In the genomic region with DNA sequence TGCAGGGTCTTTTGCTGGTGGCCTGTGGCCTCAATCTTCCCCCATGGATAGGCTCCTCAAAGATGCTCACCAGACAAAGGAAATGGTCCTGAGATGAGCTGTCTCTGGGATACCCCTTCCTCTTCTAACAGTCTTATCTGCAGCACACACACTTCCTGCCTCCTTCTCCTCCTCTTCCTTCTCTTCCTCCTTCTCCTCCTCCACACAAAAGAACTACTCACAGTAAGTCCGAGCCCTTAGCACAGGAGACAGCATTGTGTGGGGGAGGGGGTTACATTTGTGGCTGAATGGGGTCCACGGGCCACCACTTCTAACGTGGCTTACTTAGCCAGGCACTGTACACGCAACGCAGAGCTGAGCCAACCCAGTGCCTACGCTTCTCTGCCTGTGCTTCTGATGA, we compare ENCODE assay signal across 13 mouse cellular contexts. TPM values are rescaled to one million over a fixed set of nuclear protein-coding genes. Genes with fewer than 3 reads are reported as not detected.
DNase-seq lines count a peak whose midpoint lies in the region; ATAC-seq and TF ChIP-seq lines count a peak whose summit lies in the region.
"Had no signal": no experiment of that assay in that cellular context is flagged by ENCODE, and none has a peak within 500 bp of the region (broad histone marks: within the 10 kb centered on the region; RNA-seq: fewer than 3 reads in every experiment).

No protein-coding gene starts in this region.

- H3K36me3 ChIP-seq in forebrain, embryonic 10.5 days (replicated peaks): peaks cover 59% of the 10 kb centered on the region
- H3K36me3 ChIP-seq in forebrain, embryonic 11.5 days (ENCODE audit: control insufficient read depth, insufficient read depth, low read length): peaks cover 4% of the 10 kb centered on the region; the same call in 1 of the 2 replicates
- H3K36me3 ChIP-seq in forebrain, embryonic 14.5 days (ENCODE audit: control insufficient read depth, insufficient read depth, low read length): peaks cover 52% of the 10 kb centered on the region
- no peaks in the 10 kb centered on the region for H3K36me3 ChIP-seq in liver, embryonic 16.5 days (ENCODE audit: control insufficient read depth, insufficient read depth)
- H3K36me3 ChIP-seq in stomach, postnatal 0 days (ENCODE audit: control insufficient read depth, insufficient read depth, low read length): peaks cover 3% of the 10 kb centered on the region

- TF ChIP-seq CTCF in stomach, postnatal 0 days (IDR thresholded peaks at IDR 0.05; ENCODE audit: low read depth): no peak

- no peaks in the 10 kb centered on the region for H3K27me3 ChIP-seq in forebrain, embryonic 10.5 days (ENCODE audit: poor library complexity, severe bottlenecking)
- H3K27me3 ChIP-seq in forebrain, embryonic 11.5 days (ENCODE audit: control insufficient read depth, insufficient read depth, low read length): no peaks in the 10 kb centered on the region
- no peaks in the 10 kb centered on the region for H3K27me3 ChIP-seq in forebrain, embryonic 14.5 days (replicated peaks; ENCODE audit: control insufficient read depth, insufficient read depth, low read length)
- no peaks in the 10 kb centered on the region for H3K27me3 ChIP-seq in liver, embryonic 16.5 days (ENCODE audit: control insufficient read depth, insufficient read depth, low read depth, low read length)
- no peaks in the 10 kb centered on the region for H3K27me3 ChIP-seq in stomach, postnatal 0 days (ENCODE audit: control insufficient read depth, insufficient read depth, low read length)

- peaks cover 40% of the 10 kb centered on the region for H3K4me1 ChIP-seq in forebrain, embryonic 10.5 days
- peaks cover 16% of the 10 kb centered on the region; the same call in 1 of the 2 replicates for H3K4me1 ChIP-seq in forebrain, embryonic 11.5 days (replicated peaks; ENCODE audit: control insufficient read depth, insufficient read depth, low read length)
- H3K4me1 ChIP-seq in forebrain, embryonic 14.5 days (ENCODE audit: control insufficient read depth, insufficient read depth, low read length): peaks cover 14% of the 10 kb centered on the region
- H3K4me1 ChIP-seq in liver, embryonic 16.5 days (ENCODE audit: control insufficient read depth, low read depth, low read length): no peaks in the 10 kb centered on the region; the same call in 1 of the 2 replicates
- H3K4me1 ChIP-seq in stomach, postnatal 0 days (replicated peaks; ENCODE audit: control insufficient read depth, insufficient read depth): no peaks in the 10 kb centered on the region; the same call in 1 of the 2 replicates

- H3K27ac ChIP-seq in forebrain, embryonic 10.5 days: peak overlapping the region; percentile 60; the same call in 1 of the 2 replicates
- no peak overlapping the region for H3K27ac ChIP-seq in forebrain, embryonic 11.5 days (ENCODE audit: low read depth, low read length)
- H3K27ac ChIP-seq in forebrain, embryonic 14.5 days (ENCODE audit: low read depth, low read length): peak overlapping the region; percentile 82
- H3K27ac ChIP-seq in liver, embryonic 16.5 days (ENCODE audit: low read length): no peak overlapping the region
- no peak overlapping the region for H3K27ac ChIP-seq in stomach, postnatal 0 days (replicated peaks)

- WGBS in forebrain, embryonic 10.5 days: 72% methylated on average over 6 of the region's 6 CpGs
- 77% methylated on average over 6 of the region's 6 CpGs for WGBS in forebrain, embryonic 11.5 days
- 68% methylated on average over 6 of the region's 6 CpGs for WGBS in forebrain, embryonic 14.5 days
- WGBS in liver, embryonic 16.5 days (ENCODE audit: insufficient replicate concordance): 13% methylated on average over 6 of the region's 6 CpGs
- WGBS in stomach, postnatal 0 days: 73% methylated on average over 6 of the region's 6 CpGs

- H3K9me3 ChIP-seq in forebrain, embryonic 10.5 days: no peaks in the 10 kb centered on the region
- H3K9me3 ChIP-seq in forebrain, embryonic 11.5 days (ENCODE audit: control insufficient read depth, low read length): no peaks in the 10 kb centered on the region
- no peaks in the 10 kb centered on the region for H3K9me3 ChIP-seq in forebrain, embryonic 14.5 days (replicated peaks; ENCODE audit: control insufficient read depth, low read length)
- H3K9me3 ChIP-seq in liver, embryonic 16.5 days (replicated peaks; ENCODE audit: control insufficient read depth, low read length): no peaks in the 10 kb centered on the region
- H3K9me3 ChIP-seq in stomach, postnatal 0 days (ENCODE audit: control insufficient read depth, low read length): no peaks in the 10 kb centered on the region

- H3K4me2 ChIP-seq in forebrain, embryonic 11.5 days (ENCODE audit: low read depth, low read length, severe bottlenecking): no peak overlapping the region
- no peak overlapping the region for H3K4me2 ChIP-seq in forebrain, embryonic 14.5 days (ENCODE audit: low read length)
- H3K4me2 ChIP-seq in liver, embryonic 16.5 days (ENCODE audit: low read depth, low read length): no peak overlapping the region
- no peak overlapping the region for H3K4me2 ChIP-seq in stomach, postnatal 0 days (replicated peaks; ENCODE audit: low read depth)

- no peak overlapping the region for H3K9ac ChIP-seq in forebrain, embryonic 11.5 days (ENCODE audit: low read length)
- H3K9ac ChIP-seq in forebrain, embryonic 14.5 days (ENCODE audit: low read length): no peak overlapping the region
- H3K9ac ChIP-seq in liver, embryonic 16.5 days (ENCODE audit: low read depth, low read length): no peak overlapping the region
- H3K9ac ChIP-seq in stomach, postnatal 0 days (ENCODE audit: low read length): no peak overlapping the region

- ATAC-seq in forebrain, embryonic 11.5 days (replicated peaks; ENCODE audit: low FRiP score): no peak
- ATAC-seq in forebrain, embryonic 14.5 days: no peak
- ATAC-seq in liver, embryonic 16.5 days (ENCODE audit: low read depth): peak; percentile 16; the same call in 1 of the 2 replicates
- ATAC-seq in stomach, postnatal 0 days (ENCODE audit: low FRiP score, low TSS enrichment): no peak

- DNase-seq in forebrain, embryonic 10.5 days (ENCODE audit: extremely low spot score, low spot score): no peak
- no peak for DNase-seq in forebrain, embryonic 11.5 days (ENCODE audit: low spot score)
- DNase-seq in 416B (ENCODE audit: low read depth): peak; percentile 91
- DNase-seq in forebrain, embryonic 14.5 days (ENCODE audit: low spot score): no peak
- DNase-seq in thymus, postnatal 25 days: no peak
- DNase-seq in stomach, postnatal 0 days (ENCODE audit: low spot score): no peak
- no peak for DNase-seq in layer of hippocampus, postnatal 25 days (ENCODE audit: extremely low spot score in 1 of 2, low spot score in 1 of 2)
- DNase-seq: adrenal gland, postnatal 36 days; B cell, adult 2 months had no signal

- TF ChIP-seq EP300 in stomach, postnatal 0 days (optimal IDR thresholded peaks at IDR 0.05): no peak

- H3K4me3 ChIP-seq in forebrain, embryonic 10.5 days: no peak overlapping the region
- H3K4me3 ChIP-seq in forebrain, embryonic 11.5 days (ENCODE audit: low read depth, low read length): no peak overlapping the region
- no peak overlapping the region for H3K4me3 ChIP-seq in forebrain, embryonic 14.5 days (ENCODE audit: low read depth, low read length)
- no peak overlapping the region for H3K4me3 ChIP-seq in liver, embryonic 16.5 days (ENCODE audit: low read depth, low read length)
- H3K4me3 ChIP-seq in stomach, postnatal 0 days (ENCODE audit: low read depth, low read length): no peak overlapping the region

RNA-seq across cellular contexts. Expression of a gene that starts 30.6 kb away (rescaled TPM):
- polyA plus RNA-seq in forebrain, embryonic 10.5 days (2016; fragmentation: Nextera tagmentation; extraction: Ambion mirVana): not detected in 2 replicates
- polyA plus RNA-seq in forebrain, embryonic 11.5 days (2014; fragmentation: Nextera tagmentation; extraction: Ambion mirVana): not detected in 2 replicates
- 0.10 TPM in 1 of 2 replicates, not detected in the other for polyA plus RNA-seq in forebrain, embryonic 14.5 days (2014; fragmentation: Nextera tagmentation; extraction: Ambion mirVana)
- not detected in 2 replicates for polyA plus RNA-seq in liver, embryonic 16.5 days (2015; fragmentation: Nextera tagmentation; extraction: Ambion mirVana)
- not detected in 2 replicates for polyA plus RNA-seq in stomach, postnatal 0 days (2015; fragmentation: Nextera tagmentation; extraction: Ambion mirVana)
- under 1 TPM; 0.07 to 0.16 TPM for total RNA-seq in layer of hippocampus, postnatal 25 days (2021)
- total RNA-seq: adrenal gland, postnatal 36 days; heart, postnatal 25 days had no signal
- polyA plus RNA-seq: large intestine, adult 2 months had no signal

RNA-seq across cellular contexts. Expression of a gene that starts 42.8 kb away (rescaled TPM):
- polyA plus RNA-seq in forebrain, embryonic 10.5 days (2016; fragmentation: Nextera tagmentation; extraction: Ambion mirVana): not detected in 2 replicates
- not detected in 2 replicates for polyA plus RNA-seq in forebrain, embryonic 11.5 days (2014; fragmentation: Nextera tagmentation; extraction: Ambion mirVana)
- not detected in 2 replicates for polyA plus RNA-seq in forebrain, embryonic 14.5 days (2014; fragmentation: Nextera tagmentation; extraction: Ambion mirVana)
- not detected in 2 replicates for polyA plus RNA-seq in liver, embryonic 16.5 days (2015; fragmentation: Nextera tagmentation; extraction: Ambion mirVana)
- polyA plus RNA-seq in stomach, postnatal 0 days (2015; fragmentation: Nextera tagmentation; extraction: Ambion mirVana): not detected in 2 replicates
- not detected for total RNA-seq in layer of hippocampus, postnatal 25 days (2021)
- total RNA-seq: adrenal gland, postnatal 36 days; heart, postnatal 25 days; left cerebral cortex, postnatal 4 days had no signal
- polyA plus RNA-seq: large intestine, adult 2 months had no signal

RNA-seq across cellular contexts. Expression of a gene that starts 50.5 kb away (rescaled TPM):
- 50.0 and 52.2 TPM in 2 replicates for polyA plus RNA-seq in forebrain, embryonic 10.5 days (2016; fragmentation: Nextera tagmentation; extraction: Ambion mirVana)
- polyA plus RNA-seq in forebrain, embryonic 11.5 days (2014; fragmentation: Nextera tagmentation; extraction: Ambion mirVana): 88.6 and 98.6 TPM in 2 replicates
- 103 TPM in 2 replicates for polyA plus RNA-seq in forebrain, embryonic 14.5 days (2014; fragmentation: Nextera tagmentation; extraction: Ambion mirVana)
- 5.5 and 6.6 TPM in 2 replicates for polyA plus RNA-seq in liver, embryonic 16.5 days (2015; fragmentation: Nextera tagmentation; extraction: Ambion mirVana)
- 13.8 and 15.1 TPM in 2 replicates for polyA plus RNA-seq in stomach, postnatal 0 days (2015; fragmentation: Nextera tagmentation; extraction: Ambion mirVana)
- 100 to 1,000 TPM in 1 of 2 experiments, 10 to 100 TPM in 1; 97.1 to 109 TPM for total RNA-seq in layer of hippocampus, postnatal 25 days (2021)

Comparison
In these comparisons a context has a peak if more than half of its experiments do, and no peak if none do; other contexts are left out.
1. H3K27ac ChIP-seq: peak in forebrain, embryonic 10.5 days (single experiment) and forebrain, embryonic 14.5 days (single experiment); none in forebrain, embryonic 11.5 days (single experiment), liver, embryonic 16.5 days (single experiment) and stomach, postnatal 0 days (single experiment).